Mouse (Mus musculus): Measurements from ENCODE around the gene Mrpl38.
"Not testable (repeated sequence)": the region's sequence is repeated elsewhere in the genome, so short reads cannot be mapped to it uniquely, and the experiment has no call there.

Mrpl38 gene

GRCm38 (mm10) chr11:116098711-116099460 is 39.8 kb downstream of the Mrpl38 start:
- Histone ChIP-seq H3K36me3 (ENCODE audit: control insufficient read depth, insufficient read depth, low read length, poor library complexity, severe bottlenecking) (no peaks in the 10 kb centered on the region), H3K27me3 (ENCODE audit: control insufficient read depth, insufficient read depth, low read length, poor library complexity, severe bottlenecking) (no peaks in the 10 kb centered on the region)
- DNase-seq (ENCODE audit: low read depth, low spot score), result no peak

GRCm38 (mm10) chr11:116096213-116097108 is 42.2 kb downstream of the Mrpl38 start:
- H3K27me3 ChIP-seq (ENCODE audit: control insufficient read depth, insufficient read depth, low read length, poor library complexity, severe bottlenecking), result no peaks in the 10 kb centered on the region
- no peaks in the 10 kb centered on the region for H3K36me3 ChIP-seq (ENCODE audit: control insufficient read depth, insufficient read depth, low read length, poor library complexity, severe bottlenecking)
- peak; percentile 69 for DNase-seq (ENCODE audit: low read depth, low spot score)

GRCm38 (mm10) chr11:116095573-116095972 is 43.1 kb downstream of the Mrpl38 start:
- H3K36me3 ChIP-seq (ENCODE audit: control insufficient read depth, insufficient read depth, low read length, poor library complexity, severe bottlenecking), result no peaks in the 10 kb centered on the region
- no peak for DNase-seq (ENCODE audit: low read depth, low spot score)

GRCm38 (mm10) chr11:116093771-116094565 is 44.7 kb downstream of the Mrpl38 start:
- Histone ChIP-seq H3K27me3 (ENCODE audit: control insufficient read depth, insufficient read depth, low read length, poor library complexity, severe bottlenecking) (no peaks in the 10 kb centered on the region), H3K36me3 (ENCODE audit: control insufficient read depth, insufficient read depth, low read length, poor library complexity, severe bottlenecking) (no peaks in the 10 kb centered on the region)
- no peak for DNase-seq (ENCODE audit: low read depth, low spot score)

More at GRCm38 (mm10) chr11:116095573-116095972, 43.1 kb downstream of the Mrpl38 start:
- no peaks in the 10 kb centered on the region for H3K27me3 ChIP-seq (ENCODE audit: control insufficient read depth, insufficient read depth, low read length, poor library complexity, severe bottlenecking)

GRCm38 (mm10) chr11:116092959-116093358 is 45.7 kb downstream of the Mrpl38 start:
- H3K27me3 ChIP-seq (ENCODE audit: control insufficient read depth, insufficient read depth, low read length, poor library complexity, severe bottlenecking); DNase-seq (ENCODE audit: low read depth, low spot score); H3K36me3 ChIP-seq (ENCODE audit: control insufficient read depth, insufficient read depth, low read length, poor library complexity, severe bottlenecking): not testable (repeated sequence)

- H3K27me3 ChIP-seq (ENCODE audit: control insufficient read depth, insufficient read depth, low read length, poor library complexity, severe bottlenecking), result no peaks in the 10 kb centered on the region
- no peaks in the 10 kb centered on the region for H3K36me3 ChIP-seq (ENCODE audit: control insufficient read depth, insufficient read depth, low read length, poor library complexity, severe bottlenecking)
- DNase-seq (ENCODE audit: low read depth, low spot score), result no peak
These were observed 47.1 kb downstream of the Mrpl38 start for GRCm38 (mm10) chr11:116091591-116091990.

- H3K36me3 ChIP-seq (ENCODE audit: control insufficient read depth, insufficient read depth, low read length, poor library complexity, severe bottlenecking), result no peaks in the 10 kb centered on the region; the same call in 1 of the 2 replicates
- DNase-seq (ENCODE audit: low read depth, low spot score), result no peak
- H3K27me3 ChIP-seq (ENCODE audit: control insufficient read depth, insufficient read depth, low read length, poor library complexity, severe bottlenecking), result no peaks in the 10 kb centered on the region
These were observed 49.1 kb downstream of the Mrpl38 start for GRCm38 (mm10) chr11:116089545-116089944.

GRCm38 (mm10) chr11:116088741-116089394 is 49.8 kb downstream of the Mrpl38 start:
- Histone ChIP-seq H3K27me3 (ENCODE audit: control insufficient read depth, insufficient read depth, low read length, poor library complexity, severe bottlenecking) (no peaks in the 10 kb centered on the region), H3K36me3 (ENCODE audit: control insufficient read depth, insufficient read depth, low read length, poor library complexity, severe bottlenecking) (no peaks in the 10 kb centered on the region; the same call in 1 of the 2 replicates)
- DNase-seq (ENCODE audit: low read depth, low spot score), result no peak

GRCm38 (mm10) chr11:116088188-116088587 is 50.5 kb downstream of the Mrpl38 start:
- DNase-seq (ENCODE audit: low read depth, low spot score), result no peak
- no peaks in the 10 kb centered on the region; the same call in none of the 2 replicates for H3K36me3 ChIP-seq (ENCODE audit: control insufficient read depth, insufficient read depth, low read length, poor library complexity, severe bottlenecking)
- H3K27me3 ChIP-seq (ENCODE audit: control insufficient read depth, insufficient read depth, low read length, poor library complexity, severe bottlenecking), result no peaks in the 10 kb centered on the region

GRCm38 (mm10) chr11:116087194-116088130 is 51.2 kb downstream of the Mrpl38 start:
- Histone ChIP-seq H3K27me3 (ENCODE audit: control insufficient read depth, insufficient read depth, low read length, poor library complexity, severe bottlenecking) (no peaks in the 10 kb centered on the region), H3K36me3 (ENCODE audit: control insufficient read depth, insufficient read depth, low read length, poor library complexity, severe bottlenecking) (no peaks in the 10 kb centered on the region; the same call in none of the 2 replicates)
- peak; percentile 91 for DNase-seq (ENCODE audit: low read depth, low spot score)

GRCm38 (mm10) chr11:116086258-116087193 is 52.1 kb downstream of the Mrpl38 start, which contains the start of gene Wbp2:
Wbp2 (minus strand) TSS chr11:116086995.
- DNase-seq (ENCODE audit: low read depth, low spot score), result peak; percentile 99
- Histone ChIP-seq H3K36me3 (ENCODE audit: control insufficient read depth, insufficient read depth, low read length, poor library complexity, severe bottlenecking) (peaks cover 2% of the 10 kb centered on the region), H3K27me3 (ENCODE audit: control insufficient read depth, insufficient read depth, low read length, poor library complexity, severe bottlenecking) (no peaks in the 10 kb centered on the region)

- no peak for DNase-seq (ENCODE audit: low read depth, low spot score)
- peaks cover 15% of the 10 kb centered on the region for H3K36me3 ChIP-seq (ENCODE audit: control insufficient read depth, insufficient read depth, low read length, poor library complexity, severe bottlenecking)
These were observed 54.5 kb downstream of the Mrpl38 start for GRCm38 (mm10) chr11:116084166-116084565.

More at GRCm38 (mm10) chr11:116084166-116084565, 54.5 kb downstream of the Mrpl38 start:
- H3K27me3 ChIP-seq (ENCODE audit: control insufficient read depth, insufficient read depth, low read length, poor library complexity, severe bottlenecking), result no peaks in the 10 kb centered on the region
